Mouse (Mus musculus): ENCODE measurements around the gene Msh5. TPM values are rescaled to one million over a fixed set of nuclear protein-coding genes. Genes with fewer than 3 reads are reported as not detected.

The Msh5 gene
- 1.8 and 2.5 TPM in 2 replicates for polyA plus RNA-seq (2015; fragmentation: Nextera tagmentation; extraction: Ambion mirVana)

DNA sequence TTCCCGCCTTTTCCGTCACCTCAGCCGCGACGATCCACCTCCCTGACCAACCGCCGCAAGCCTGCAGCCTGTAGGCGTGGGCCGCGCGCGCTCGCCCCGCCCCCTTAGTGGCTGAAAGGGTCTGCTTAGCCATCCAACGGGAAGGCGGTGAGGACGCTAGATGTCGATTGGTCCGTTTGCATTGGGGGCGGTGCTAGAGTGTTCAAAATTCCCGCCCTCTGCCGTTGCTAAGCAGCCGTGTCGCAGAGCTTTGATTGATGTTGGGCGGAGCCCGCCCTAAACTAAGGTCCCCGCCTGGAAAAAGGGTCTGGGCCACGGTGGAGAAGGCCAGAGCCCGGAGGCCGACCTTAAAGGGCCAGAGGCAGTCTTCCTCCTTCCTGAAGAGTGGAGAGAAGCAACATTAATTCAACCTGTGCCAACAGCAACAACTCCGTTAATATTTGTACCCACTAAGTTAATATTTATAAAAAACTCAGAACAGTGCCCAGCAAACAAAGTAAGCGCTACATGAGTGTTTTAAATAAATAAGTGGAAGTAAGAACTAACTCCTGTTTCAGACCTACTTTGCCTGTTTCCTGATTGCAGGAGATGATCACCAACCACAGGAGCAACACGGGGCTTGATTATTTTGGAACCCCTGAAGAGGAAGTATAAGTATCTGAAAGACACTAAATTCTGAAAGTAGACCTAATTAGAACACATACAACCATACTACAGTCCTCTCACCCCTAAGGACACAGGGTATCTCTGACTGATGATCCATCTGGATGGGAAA, at the start of gene Msh5:
TSS of gene Msh5 (minus strand) at position 65 of the 775 bp plus-strand sequence.
- H3K4me2 ChIP-seq (ENCODE audit: low read length) = peak within 1 kb of the TSS; percentile 96
- peak within 1 kb of the TSS; percentile 80 for H3K9ac ChIP-seq (ENCODE audit: low read depth, low read length)
- 4% methylated on average over 33 of the region's 33 CpGs for WGBS
- no peaks in the 10 kb centered on the region for H3K27me3 ChIP-seq (replicated peaks; ENCODE audit: control insufficient read depth, insufficient read depth, low read length)
- no peaks in the 10 kb centered on the region for H3K9me3 ChIP-seq (ENCODE audit: control insufficient read depth, low read length)
- H3K27ac ChIP-seq (ENCODE audit: low read depth, low read length) = peak within 1 kb of the TSS; percentile 73
- peak; percentile 99 for ATAC-seq
- H3K36me3 ChIP-seq (ENCODE audit: control insufficient read depth, insufficient read depth, low read length) = no peaks in the 10 kb centered on the region
- peak within 1 kb of the TSS; percentile 63 for H3K4me3 ChIP-seq (ENCODE audit: low read length)
- peaks cover 10% of the 10 kb centered on the region for H3K4me1 ChIP-seq (ENCODE audit: control insufficient read depth, insufficient read depth, low read depth, low read length)

- H3K27me3 ChIP-seq (replicated peaks; ENCODE audit: control insufficient read depth, insufficient read depth, low read length) = no peaks in the 10 kb centered on the region
- no peak overlapping the region for H3K4me3 ChIP-seq (ENCODE audit: low read length)
- H3K36me3 ChIP-seq (ENCODE audit: control insufficient read depth, insufficient read depth, low read length) = peaks cover 37% of the 10 kb centered on the region
- no peak overlapping the region for H3K27ac ChIP-seq (ENCODE audit: low read depth, low read length)
- no peaks in the 10 kb centered on the region for H3K9me3 ChIP-seq (ENCODE audit: control insufficient read depth, low read length)
- H3K4me1 ChIP-seq (ENCODE audit: control insufficient read depth, insufficient read depth, low read depth, low read length) = peaks cover 8% of the 10 kb centered on the region
- ATAC-seq = no peak
- no peak overlapping the region for H3K9ac ChIP-seq (ENCODE audit: low read depth, low read length)
- WGBS = 94% methylated on average over 15 of the region's 15 CpGs
- no peak overlapping the region for H3K4me2 ChIP-seq (ENCODE audit: low read length)
Observed at GRCm38 (mm10) chr17:35094475-35095365, 48.2 kb upstream of the Msh5 start.

DNA sequence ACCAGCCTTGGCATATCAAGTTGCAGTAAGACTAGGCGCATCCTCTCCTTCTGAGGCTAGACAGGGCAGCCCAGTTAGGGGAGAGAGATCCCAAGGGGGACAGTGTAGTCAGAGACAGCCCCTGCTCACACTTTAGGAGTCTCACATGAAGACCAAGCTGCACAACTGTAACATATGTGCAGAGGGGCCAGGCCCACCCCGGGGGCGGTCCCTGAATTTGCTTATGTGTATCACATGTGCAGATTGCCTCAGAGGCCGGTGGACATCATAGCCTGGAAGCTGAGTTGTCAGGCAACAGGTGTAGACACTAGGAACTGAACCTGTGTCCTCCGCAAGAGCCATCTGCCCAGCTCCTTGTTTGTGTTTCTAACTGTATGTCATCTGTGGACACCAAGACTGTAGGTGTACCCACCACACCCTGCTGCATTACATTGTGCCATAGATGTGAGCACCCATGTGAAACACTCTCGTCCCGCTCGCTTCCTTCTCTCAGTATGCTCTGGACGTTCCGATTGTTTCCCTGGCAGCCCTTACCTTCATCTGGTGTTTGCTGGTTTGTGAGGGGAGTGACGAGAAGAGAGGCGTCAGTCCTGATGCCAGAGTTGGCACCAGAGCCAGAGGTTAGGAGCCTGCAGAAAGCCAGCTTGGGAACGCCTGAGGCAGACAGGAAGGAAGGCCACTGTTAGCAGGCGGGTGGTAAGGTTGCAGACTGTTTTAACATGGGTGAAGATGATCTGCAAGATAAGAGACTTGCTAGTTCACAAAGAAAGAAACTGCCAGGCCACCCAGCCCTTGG, 46.1 kb upstream of the Msh5 start:
- Histone ChIP-seq H3K27ac (ENCODE audit: low read depth, low read length) (no peak overlapping the region), H3K4me3 (ENCODE audit: low read length) (no peak overlapping the region), H3K9ac (ENCODE audit: low read depth, low read length) (no peak overlapping the region), H3K27me3 (replicated peaks; ENCODE audit: control insufficient read depth, insufficient read depth, low read length) (no peaks in the 10 kb centered on the region), H3K36me3 (ENCODE audit: control insufficient read depth, insufficient read depth, low read length) (peaks cover 30% of the 10 kb centered on the region), H3K4me1 (ENCODE audit: control insufficient read depth, insufficient read depth, low read depth, low read length) (peaks cover 8% of the 10 kb centered on the region), H3K4me2 (ENCODE audit: low read length) (no peak overlapping the region), H3K9me3 (ENCODE audit: control insufficient read depth, low read length) (no peaks in the 10 kb centered on the region)
- no peak for ATAC-seq
- WGBS = 89% methylated on average over 14 of the region's 14 CpGs

- Histone ChIP-seq H3K9me3 (ENCODE audit: control insufficient read depth, low read length) (no peaks in the 10 kb centered on the region), H3K36me3 (ENCODE audit: control insufficient read depth, insufficient read depth, low read length) (peaks cover 24% of the 10 kb centered on the region), H3K4me3 (ENCODE audit: low read length) (peak overlapping the region; percentile 68), H3K9ac (ENCODE audit: low read depth, low read length) (peak overlapping the region; percentile 95), H3K4me2 (ENCODE audit: low read length) (peak overlapping the region; percentile 71), H3K4me1 (ENCODE audit: control insufficient read depth, insufficient read depth, low read depth, low read length) (peaks cover 8% of the 10 kb centered on the region), H3K27me3 (replicated peaks; ENCODE audit: control insufficient read depth, insufficient read depth, low read length) (no peaks in the 10 kb centered on the region), H3K27ac (ENCODE audit: low read depth, low read length) (peak overlapping the region; percentile 99)
- WGBS = 36% methylated on average over 8 of the region's 8 CpGs
- ATAC-seq = 0 out of 2 replicates have a peak, but pooled peaks have one; percentile 15
Observed at GRCm38 (mm10) chr17:35090166-35090932, 43.8 kb upstream of the Msh5 start.

- peaks cover 14% of the 10 kb centered on the region for H3K36me3 ChIP-seq (ENCODE audit: control insufficient read depth, insufficient read depth, low read length)
- peak within 1 kb of the TSS; percentile 95 for H3K9ac ChIP-seq (ENCODE audit: low read depth, low read length)
- peak; percentile 98 for ATAC-seq
- peaks cover 8% of the 10 kb centered on the region for H3K4me1 ChIP-seq (ENCODE audit: control insufficient read depth, insufficient read depth, low read depth, low read length)
- 0 out of 2 replicates have a peak, but pooled peaks cover 2% of the 10 kb centered on the region for H3K27me3 ChIP-seq (replicated peaks; ENCODE audit: control insufficient read depth, insufficient read depth, low read length)
- peak within 1 kb of the TSS; percentile 71 for H3K4me2 ChIP-seq (ENCODE audit: low read length)
- H3K9me3 ChIP-seq (ENCODE audit: control insufficient read depth, low read length) = no peaks in the 10 kb centered on the region
- H3K27ac ChIP-seq (ENCODE audit: low read depth, low read length) = peak within 1 kb of the TSS; percentile 99
- peak within 1 kb of the TSS; percentile 68 for H3K4me3 ChIP-seq (ENCODE audit: low read length)
- WGBS = 5% methylated on average over 38 of the region's 67 CpGs
Observed at GRCm38 (mm10) chr17:35088825-35089644, 42.5 kb upstream of the Msh5 start, which contains the start of gene Abhd16a. Gene Abhd16a, plus strand, starts transcription at chr17:35089263.

- peaks cover 13% of the 10 kb centered on the region for H3K36me3 ChIP-seq (ENCODE audit: control insufficient read depth, insufficient read depth, low read length)
- no peak overlapping the region for H3K27ac ChIP-seq (ENCODE audit: low read depth, low read length)
- no peak overlapping the region for H3K9ac ChIP-seq (ENCODE audit: low read depth, low read length)
- no peaks in the 10 kb centered on the region for H3K9me3 ChIP-seq (ENCODE audit: control insufficient read depth, low read length)
- H3K27me3 ChIP-seq (replicated peaks; ENCODE audit: control insufficient read depth, insufficient read depth, low read length) = 0 out of 2 replicates have a peak, but pooled peaks cover 2% of the 10 kb centered on the region
- peaks cover 8% of the 10 kb centered on the region for H3K4me1 ChIP-seq (ENCODE audit: control insufficient read depth, insufficient read depth, low read depth, low read length)
- H3K4me3 ChIP-seq (ENCODE audit: low read length) = no peak overlapping the region
- WGBS = 54% methylated on average over 2 of the region's 2 CpGs
- no peak overlapping the region for H3K4me2 ChIP-seq (ENCODE audit: low read length)
- ATAC-seq = no peak
Observed at GRCm38 (mm10) chr17:35088151-35088550, 41.6 kb upstream of the Msh5 start.

DNA sequence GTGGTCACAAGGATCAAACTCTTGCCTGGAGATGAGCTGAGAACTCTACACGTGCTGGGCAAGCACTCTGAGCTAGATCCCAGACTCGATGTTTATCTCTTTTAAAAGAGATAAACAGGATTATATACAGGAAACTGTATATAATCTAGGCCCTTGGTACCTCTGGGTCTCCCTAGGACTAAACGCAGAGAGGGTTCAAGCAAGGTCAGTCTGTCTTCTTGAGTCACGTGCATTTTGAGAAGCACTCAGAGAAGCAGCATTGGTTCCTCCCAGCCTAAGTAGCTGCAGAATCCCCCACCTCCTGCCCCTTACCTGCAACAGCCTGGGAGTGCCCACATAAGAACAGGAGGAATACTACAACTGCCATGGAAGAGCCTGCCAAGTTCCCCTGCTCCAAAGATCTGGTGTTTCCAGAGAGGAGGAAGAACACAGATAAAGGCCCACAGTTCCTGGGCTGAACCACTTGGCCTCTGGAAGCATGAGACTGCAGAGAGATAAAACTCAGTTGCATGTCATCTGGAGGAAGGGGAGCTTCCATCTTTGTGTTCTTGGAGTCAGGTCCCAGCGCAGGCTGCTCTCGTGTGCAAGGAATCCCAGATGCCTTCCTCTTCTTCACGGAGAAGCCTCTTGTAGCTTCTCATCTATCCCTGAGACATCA, 38.8 kb upstream of the Msh5 start, which contains the start of gene Ly6g6f:
TSS of gene Ly6g6f (minus strand) at position 403 of the 658 bp plus-strand sequence.
- Histone ChIP-seq H3K27ac (ENCODE audit: low read depth, low read length) (no peak within 1 kb of the TSS), H3K4me3 (ENCODE audit: low read length) (no peak within 1 kb of the TSS), H3K9ac (ENCODE audit: low read depth, low read length) (no peak within 1 kb of the TSS), H3K36me3 (ENCODE audit: control insufficient read depth, insufficient read depth, low read length) (no peaks in the 10 kb centered on the region), H3K9me3 (ENCODE audit: control insufficient read depth, low read length) (no peaks in the 10 kb centered on the region), H3K4me1 (ENCODE audit: control insufficient read depth, insufficient read depth, low read depth, low read length) (peaks cover 5% of the 10 kb centered on the region), H3K4me2 (ENCODE audit: low read length) (no peak within 1 kb of the TSS), H3K27me3 (replicated peaks; ENCODE audit: control insufficient read depth, insufficient read depth, low read length) (0 out of 2 replicates have a peak, but pooled peaks cover 2% of the 10 kb centered on the region)
- ATAC-seq = no peak
- WGBS = 83% methylated on average over 7 of the region's 7 CpGs

All from hindbrain, embryonic 16.5 days (tissue).